16 mouse cellular contexts compared by ENCODE assay signal in the genomic region with DNA sequence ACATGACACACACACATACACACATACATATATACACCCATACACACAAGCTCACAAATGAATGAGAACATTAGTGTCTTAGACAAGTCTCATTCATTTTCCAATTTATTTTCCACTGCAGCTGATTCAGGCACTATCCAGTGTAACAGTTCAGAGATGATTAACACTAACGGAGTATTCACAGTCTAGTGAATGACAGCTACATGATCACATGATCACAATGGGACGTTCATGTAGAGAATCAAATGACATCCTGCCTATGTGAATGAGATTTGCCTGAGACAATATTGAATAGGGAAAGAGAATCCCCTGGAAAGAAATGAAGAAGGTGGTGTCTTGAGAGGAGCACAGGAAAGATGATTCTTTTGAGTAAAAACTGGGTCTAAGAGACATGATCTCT.
"Had no signal": no experiment of that assay in that cellular context is flagged by ENCODE, and none has a peak within 500 bp of the region (broad histone marks: within the 10 kb centered on the region; RNA-seq: fewer than 3 reads in every experiment).

No protein-coding gene starts in this region.

- H3K9me3 ChIP-seq: neural tube, embryonic 13.5 days; neural tube, embryonic 15.5 days; stomach, embryonic 15.5 days had no signal

- H3K27ac ChIP-seq: neural tube, embryonic 13.5 days; neural tube, embryonic 15.5 days; stomach, embryonic 15.5 days; stomach, postnatal 0 days had no signal

- H3K4me1 ChIP-seq: neural tube, embryonic 13.5 days; neural tube, embryonic 15.5 days; stomach, embryonic 15.5 days had no signal

- H3K4me2 ChIP-seq: neural tube, embryonic 13.5 days; neural tube, embryonic 15.5 days; stomach, embryonic 15.5 days had no signal

- H3K9ac ChIP-seq: neural tube, embryonic 13.5 days; neural tube, embryonic 15.5 days; stomach, embryonic 15.5 days had no signal

- H3K4me3 ChIP-seq: neural tube, embryonic 13.5 days; neural tube, embryonic 15.5 days; stomach, embryonic 15.5 days had no signal

- DNase-seq: retina, postnatal 1 day; right cerebral cortex, adult 18-20 months; right cerebral cortex, postnatal 14 days; right cerebral cortex, postnatal 25 days; right cerebral cortex, postnatal 4 days; spleen, adult 18-20 months; thymus, adult 18-20 months; thymus, adult 2 months; thymus, postnatal 14 days; thymus, postnatal 25 days; thymus, postnatal 36 days; thymus, postnatal 4 days had no signal

- H3K27me3 ChIP-seq: neural tube, embryonic 13.5 days; neural tube, embryonic 15.5 days; stomach, embryonic 15.5 days had no signal

- H3K36me3 ChIP-seq: neural tube, embryonic 13.5 days; neural tube, embryonic 15.5 days; stomach, embryonic 15.5 days had no signal
